Mouse (Mus musculus): ENCODE measurements around the gene Moxd1. TPM values are rescaled to one million over a fixed set of nuclear protein-coding genes. Genes with fewer than 3 reads are reported as not detected.

Gene Moxd1
- polyA plus RNA-seq, 1 experiment, result 8.8 TPM

DNA sequence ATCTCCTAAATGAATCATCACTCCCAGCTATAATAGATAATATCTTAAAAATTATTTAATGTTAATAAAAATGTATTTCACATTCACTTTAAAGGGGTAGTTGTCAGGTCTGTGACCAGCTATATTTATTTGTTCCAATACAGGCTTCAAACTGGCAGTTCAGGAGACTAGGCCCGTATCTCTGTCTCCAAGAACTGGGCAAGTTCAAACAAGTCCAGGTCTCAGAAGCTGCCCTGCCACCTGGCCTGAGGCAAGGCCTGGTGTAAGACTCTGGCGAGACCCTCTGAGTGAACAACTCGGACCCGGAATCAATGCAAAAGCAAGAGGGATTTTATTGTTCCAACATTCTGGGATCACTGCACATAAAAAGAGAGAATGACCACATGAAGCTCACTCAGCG, 10.0 kb upstream of the Moxd1 start:
- no peaks in the 10 kb centered on the region for H3K27me3 ChIP-seq (ENCODE audit: control insufficient read depth, insufficient read depth, low read length, poor library complexity, severe bottlenecking)
- no peak overlapping the region for H3K4me3 ChIP-seq (ENCODE audit: low read depth, low read length)
- no peaks in the 10 kb centered on the region for H3K4me1 ChIP-seq (ENCODE audit: control insufficient read depth, insufficient read depth, low read length)
- no peak overlapping the region for H3K27ac ChIP-seq (ENCODE audit: insufficient read depth, low read length)
- H3K9ac ChIP-seq (ENCODE audit: low read depth, poor library complexity, severe bottlenecking), result no peak overlapping the region
- no peaks in the 10 kb centered on the region for H3K36me3 ChIP-seq (ENCODE audit: control insufficient read depth, insufficient read depth, low read length, poor library complexity, severe bottlenecking)
- no peak for TF ChIP-seq EP300 (IDR thresholded peaks at IDR 0.05; ENCODE audit: insufficient read depth, low read depth, low read length)
- no peak for TF ChIP-seq CTCF (IDR thresholded peaks at IDR 0.05; ENCODE audit: low read depth, low read length)
- TF ChIP-seq POLR2A (IDR thresholded peaks at IDR 0.05; ENCODE audit: insufficient read depth, low read length), result no peak
- H3K9me3 ChIP-seq (replicated peaks; ENCODE audit: control insufficient read depth, insufficient read depth, low read length, poor library complexity, severe bottlenecking), result no peaks in the 10 kb centered on the region

GRCm38 (mm10) chr10:24217558-24218268, 5.6 kb upstream of the Moxd1 start:
- no peaks in the 10 kb centered on the region for H3K36me3 ChIP-seq (ENCODE audit: control insufficient read depth, insufficient read depth, low read length, poor library complexity, severe bottlenecking)
- no peak for TF ChIP-seq POLR2A (IDR thresholded peaks at IDR 0.05; ENCODE audit: insufficient read depth, low read length)
- no peak for TF ChIP-seq CTCF (IDR thresholded peaks at IDR 0.05; ENCODE audit: low read depth, low read length)
- TF ChIP-seq EP300 (IDR thresholded peaks at IDR 0.05; ENCODE audit: insufficient read depth, low read depth, low read length), result no peak
- no peaks in the 10 kb centered on the region for H3K4me1 ChIP-seq (ENCODE audit: control insufficient read depth, insufficient read depth, low read length)
- H3K27ac ChIP-seq (ENCODE audit: insufficient read depth, low read length), result no peak overlapping the region
- no peak overlapping the region for H3K9ac ChIP-seq (ENCODE audit: low read depth, poor library complexity, severe bottlenecking)
- no peaks in the 10 kb centered on the region for H3K9me3 ChIP-seq (replicated peaks; ENCODE audit: control insufficient read depth, insufficient read depth, low read length, poor library complexity, severe bottlenecking)
- no peaks in the 10 kb centered on the region for H3K27me3 ChIP-seq (ENCODE audit: control insufficient read depth, insufficient read depth, low read length, poor library complexity, severe bottlenecking)
- H3K4me3 ChIP-seq (ENCODE audit: low read depth, low read length), result no peak overlapping the region

GRCm38 (mm10) chr10:24220931-24221330, 2.4 kb upstream of the Moxd1 start:
- Histone ChIP-seq H3K27ac (ENCODE audit: insufficient read depth, low read length) (no peak overlapping the region), H3K9ac (ENCODE audit: low read depth, poor library complexity, severe bottlenecking) (no peak overlapping the region), H3K9me3 (replicated peaks; ENCODE audit: control insufficient read depth, insufficient read depth, low read length, poor library complexity, severe bottlenecking) (no peaks in the 10 kb centered on the region), H3K4me3 (ENCODE audit: low read depth, low read length) (no peak overlapping the region), H3K4me1 (ENCODE audit: control insufficient read depth, insufficient read depth, low read length) (no peaks in the 10 kb centered on the region), H3K36me3 (ENCODE audit: control insufficient read depth, insufficient read depth, low read length, poor library complexity, severe bottlenecking) (no peaks in the 10 kb centered on the region), H3K27me3 (ENCODE audit: control insufficient read depth, insufficient read depth, low read length, poor library complexity, severe bottlenecking) (0 out of 2 replicates have a peak, but pooled peaks cover 3% of the 10 kb centered on the region)
- TF ChIP-seq CTCF (IDR thresholded peaks at IDR 0.05; ENCODE audit: low read depth, low read length) (no peak), POLR2A (IDR thresholded peaks at IDR 0.05; ENCODE audit: insufficient read depth, low read length) (no peak), EP300 (IDR thresholded peaks at IDR 0.05; ENCODE audit: insufficient read depth, low read depth, low read length) (no peak)

DNA sequence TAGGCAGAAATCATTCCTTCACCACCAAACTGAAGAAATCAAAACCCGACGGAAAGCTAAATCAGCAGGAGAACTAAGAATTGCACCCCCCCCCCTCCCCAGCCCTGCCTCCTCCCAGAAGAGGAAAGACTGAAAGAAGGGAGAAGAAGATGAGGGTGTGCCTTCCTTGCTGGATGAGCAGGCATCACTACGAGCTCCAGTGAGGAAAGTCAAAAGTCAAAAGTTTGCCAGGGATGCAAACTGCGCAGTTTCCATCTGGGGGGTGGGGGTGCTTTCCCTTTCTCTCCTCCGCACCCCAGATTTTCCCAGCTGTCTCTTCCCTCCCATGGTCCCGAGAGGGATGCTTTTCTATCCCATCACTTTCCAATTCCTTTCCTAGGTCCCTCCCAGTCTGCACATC, 406 bp upstream of the Moxd1 start:
- H3K27me3 ChIP-seq (ENCODE audit: control insufficient read depth, insufficient read depth, low read length, poor library complexity, severe bottlenecking), result 0 out of 2 replicates have a peak, but pooled peaks cover 3% of the 10 kb centered on the region
- TF ChIP-seq EP300 (IDR thresholded peaks at IDR 0.05; ENCODE audit: insufficient read depth, low read depth, low read length), result no peak
- TF ChIP-seq POLR2A (IDR thresholded peaks at IDR 0.05; ENCODE audit: insufficient read depth, low read length), result no peak
- no peak for TF ChIP-seq CTCF (IDR thresholded peaks at IDR 0.05; ENCODE audit: low read depth, low read length)
- no peaks in the 10 kb centered on the region for H3K9me3 ChIP-seq (replicated peaks; ENCODE audit: control insufficient read depth, insufficient read depth, low read length, poor library complexity, severe bottlenecking)
- no peak overlapping the region for H3K9ac ChIP-seq (ENCODE audit: low read depth, poor library complexity, severe bottlenecking)
- peak overlapping the region; percentile 59 for H3K4me3 ChIP-seq (ENCODE audit: low read depth, low read length)
- H3K36me3 ChIP-seq (ENCODE audit: control insufficient read depth, insufficient read depth, low read length, poor library complexity, severe bottlenecking), result no peaks in the 10 kb centered on the region
- H3K27ac ChIP-seq (ENCODE audit: insufficient read depth, low read length), result no peak overlapping the region
- no peaks in the 10 kb centered on the region for H3K4me1 ChIP-seq (ENCODE audit: control insufficient read depth, insufficient read depth, low read length)

GRCm38 (mm10) chr10:24224591-24224990, 1.3 kb downstream of the Moxd1 start:
- no peak overlapping the region for H3K4me3 ChIP-seq (ENCODE audit: low read depth, low read length)
- no peaks in the 10 kb centered on the region for H3K9me3 ChIP-seq (replicated peaks; ENCODE audit: control insufficient read depth, insufficient read depth, low read length, poor library complexity, severe bottlenecking)
- TF ChIP-seq EP300 (IDR thresholded peaks at IDR 0.05; ENCODE audit: insufficient read depth, low read depth, low read length) (no peak), POLR2A (IDR thresholded peaks at IDR 0.05; ENCODE audit: insufficient read depth, low read length) (no peak), CTCF (IDR thresholded peaks at IDR 0.05; ENCODE audit: low read depth, low read length) (no peak)

More at GRCm38 (mm10) chr10:24224591-24224990, 1.3 kb downstream of the Moxd1 start:
- no peaks in the 10 kb centered on the region for H3K36me3 ChIP-seq (ENCODE audit: control insufficient read depth, insufficient read depth, low read length, poor library complexity, severe bottlenecking)
- no peaks in the 10 kb centered on the region for H3K4me1 ChIP-seq (ENCODE audit: control insufficient read depth, insufficient read depth, low read length)
- no peak overlapping the region for H3K27ac ChIP-seq (ENCODE audit: insufficient read depth, low read length)
- H3K9ac ChIP-seq (ENCODE audit: low read depth, poor library complexity, severe bottlenecking), result no peak overlapping the region
- 0 out of 2 replicates have a peak, but pooled peaks cover 3% of the 10 kb centered on the region for H3K27me3 ChIP-seq (ENCODE audit: control insufficient read depth, insufficient read depth, low read length, poor library complexity, severe bottlenecking)
